Mouse (Mus musculus): ENCODE measurements around the gene Il3ra. TPM values are rescaled to one million over a fixed set of nuclear protein-coding genes. Genes with fewer than 3 reads are reported as not detected.
A peak's percentile ranks its signal among the peaks of the same experiment; 100 is the strongest.

Gene Il3ra
- polyA plus RNA-seq, 1 experiment from 2014 or later, result 2.9 TPM

DNA sequence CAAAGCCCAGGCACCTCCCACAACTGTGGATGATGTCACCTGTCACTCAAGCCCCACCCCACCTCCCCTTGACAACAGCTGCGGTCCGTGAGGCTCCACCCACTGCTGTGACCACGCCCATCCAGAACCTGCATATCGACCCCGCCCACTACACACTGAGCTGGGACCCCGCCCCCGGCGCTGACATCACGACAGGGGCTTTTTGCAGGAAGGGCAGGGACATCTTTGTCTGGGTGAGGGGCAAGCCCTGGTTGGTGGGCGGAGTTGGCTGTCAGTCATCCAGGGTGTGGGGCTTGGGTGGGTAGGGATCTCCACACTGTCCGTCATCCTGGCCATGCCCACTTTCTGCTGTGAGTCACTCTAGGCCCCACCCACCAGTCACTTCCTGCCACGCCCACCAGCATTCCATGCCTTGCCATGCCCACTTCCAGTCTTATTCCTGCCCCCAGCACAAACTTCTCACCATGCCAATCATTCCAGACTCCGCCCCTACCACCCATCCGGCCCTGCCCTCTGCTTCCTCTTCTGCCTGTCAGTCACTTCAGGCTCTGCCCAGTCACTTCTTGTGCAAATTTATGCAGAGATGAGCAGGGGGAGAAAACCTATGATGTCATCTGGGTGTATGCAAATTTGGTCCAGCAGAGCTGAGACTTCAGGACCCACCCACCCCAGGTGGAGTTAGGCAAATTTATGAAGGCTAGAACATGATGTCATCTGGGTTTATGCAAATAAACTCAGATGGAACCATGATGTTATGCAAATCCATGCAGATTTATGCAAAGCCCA is 2.0 kb downstream of the Il3ra start:
- H3K9ac ChIP-seq (ENCODE audit: low read length), result no peak overlapping the region
- no peak overlapping the region for H3K4me3 ChIP-seq (ENCODE audit: control insufficient read depth in 1 of 2, insufficient read depth in 1 of 2, low read depth in 1 of 2, low read length in 2 of 2)
- H3K4me1 ChIP-seq (ENCODE audit: control insufficient read depth in 2 of 2, insufficient read depth in 2 of 2, low read length in 2 of 2), result no peaks in the 10 kb centered on the region; a peak in 1 of 4 replicates
- H3K9me3 ChIP-seq (ENCODE audit: control insufficient read depth, low read length), result peaks cover 65% of the 10 kb centered on the region
- H3K36me3 ChIP-seq (ENCODE audit: control insufficient read depth, insufficient read depth, low read length), result no peaks in the 10 kb centered on the region
- H3K4me2 ChIP-seq (ENCODE audit: low read length), result no peak overlapping the region
- no peak for ATAC-seq (ENCODE audit: insufficient number of reproducible peaks, insufficient read depth, low FRiP score, low read depth)
- H3K27ac ChIP-seq (replicated peaks in 1 of 2; ENCODE audit: control insufficient read depth in 1 of 2, insufficient read depth in 1 of 2, low read depth in 2 of 2, low read length in 2 of 2), result no peak overlapping the region
- WGBS, result 93% methylated on average over 14 of the region's 14 CpGs
- H3K27me3 ChIP-seq (ENCODE audit: control insufficient read depth, insufficient read depth, low read length), result no peaks in the 10 kb centered on the region

DNA sequence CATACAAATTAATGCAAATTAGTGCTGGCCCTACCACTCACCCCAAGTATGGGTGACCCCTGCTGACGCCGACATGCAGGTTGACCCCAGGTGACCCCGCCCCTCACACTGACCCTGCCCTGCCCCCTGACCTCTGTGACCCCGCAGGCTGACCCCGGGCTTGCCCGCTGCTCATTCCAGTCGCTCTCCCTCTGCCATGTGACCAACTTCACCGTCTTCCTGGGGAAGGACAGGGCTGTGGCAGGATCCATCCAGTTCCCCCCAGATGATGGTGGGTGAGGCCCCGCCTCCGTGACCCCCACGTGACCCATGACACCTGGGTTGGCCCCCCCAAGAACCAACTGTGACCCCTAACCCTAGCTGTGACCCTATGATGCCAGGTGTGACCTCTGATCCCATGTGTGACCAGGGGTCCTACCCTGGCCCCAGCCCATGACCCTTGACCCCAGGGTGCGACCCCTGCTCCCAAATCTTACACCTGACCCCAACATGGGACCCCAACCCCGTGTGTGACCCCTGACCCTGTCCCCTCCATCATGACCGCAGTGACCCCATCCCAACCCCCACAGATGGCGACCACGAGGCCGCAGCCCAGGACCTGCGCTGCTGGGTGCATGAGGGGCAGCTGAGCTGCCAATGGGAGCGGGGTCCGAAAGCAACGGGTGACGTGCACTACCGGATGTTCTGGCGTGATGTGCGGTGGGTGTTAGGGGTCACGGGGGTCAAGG is 2.8 kb downstream of the Il3ra start:
- Histone ChIP-seq H3K4me1 (ENCODE audit: control insufficient read depth in 2 of 2, insufficient read depth in 2 of 2, low read length in 2 of 2) (no peaks in the 10 kb centered on the region; a peak in 1 of 4 replicates), H3K4me3 (ENCODE audit: control insufficient read depth in 1 of 2, insufficient read depth in 1 of 2, low read depth in 1 of 2, low read length in 2 of 2) (no peak overlapping the region), H3K9ac (ENCODE audit: low read length) (no peak overlapping the region), H3K36me3 (ENCODE audit: control insufficient read depth, insufficient read depth, low read length) (no peaks in the 10 kb centered on the region), H3K27ac (replicated peaks in 1 of 2; ENCODE audit: control insufficient read depth in 1 of 2, insufficient read depth in 1 of 2, low read depth in 2 of 2, low read length in 2 of 2) (no peak overlapping the region), H3K9me3 (ENCODE audit: control insufficient read depth, low read length) (peaks cover 72% of the 10 kb centered on the region), H3K27me3 (ENCODE audit: control insufficient read depth, insufficient read depth, low read length) (no peaks in the 10 kb centered on the region), H3K4me2 (ENCODE audit: low read length) (no peak overlapping the region)
- no peak for ATAC-seq (ENCODE audit: insufficient number of reproducible peaks, insufficient read depth, low FRiP score, low read depth)
- WGBS, result 98% methylated on average over 26 of the region's 26 CpGs

DNA sequence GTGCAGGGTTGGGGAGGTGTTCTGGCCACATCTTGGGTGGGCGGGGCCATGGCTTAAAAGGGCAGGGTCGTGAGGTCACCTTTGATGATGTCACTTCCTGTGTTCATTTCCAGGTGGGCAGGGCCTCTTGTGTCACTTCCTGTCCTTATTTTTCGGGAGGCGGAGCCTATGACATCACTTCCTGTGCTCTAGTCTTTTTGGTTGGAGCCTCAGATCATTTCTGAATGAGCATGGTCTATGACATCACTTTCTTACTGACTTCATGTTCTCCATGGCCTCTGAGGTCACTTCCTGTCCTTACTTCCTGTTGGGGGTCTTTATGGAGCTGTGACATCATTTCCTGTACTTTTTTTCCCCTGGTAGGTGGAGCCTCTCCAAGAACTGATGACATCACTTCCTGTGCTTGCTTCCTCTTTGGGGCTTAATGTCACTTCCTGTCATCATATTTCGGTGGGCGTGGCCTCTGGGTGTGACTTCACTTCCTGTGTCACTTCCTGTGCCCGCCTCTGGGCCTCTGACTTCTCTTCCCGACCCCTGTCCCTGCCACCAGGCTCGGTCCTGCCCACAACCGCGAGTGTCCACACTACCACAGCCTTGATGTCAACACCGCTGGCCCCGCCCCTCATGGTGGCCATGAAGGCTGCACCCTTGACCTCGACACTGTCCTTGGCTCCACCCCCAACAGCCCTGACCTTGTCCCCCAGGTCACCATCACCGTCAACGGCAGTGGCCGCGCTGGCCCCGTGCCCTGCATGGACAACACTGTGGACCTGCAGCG is 3.6 kb downstream of the Il3ra start:
- no peaks in the 10 kb centered on the region for H3K27me3 ChIP-seq (ENCODE audit: control insufficient read depth, insufficient read depth, low read length)
- 96% methylated on average over 20 of the region's 20 CpGs for WGBS
- no peak overlapping the region for H3K27ac ChIP-seq (replicated peaks in 1 of 2; ENCODE audit: control insufficient read depth in 1 of 2, insufficient read depth in 1 of 2, low read depth in 2 of 2, low read length in 2 of 2)
- no peaks in the 10 kb centered on the region for H3K36me3 ChIP-seq (ENCODE audit: control insufficient read depth, insufficient read depth, low read length)
- no peak for ATAC-seq (ENCODE audit: insufficient number of reproducible peaks, insufficient read depth, low FRiP score, low read depth)
- no peak overlapping the region for H3K4me3 ChIP-seq (ENCODE audit: control insufficient read depth in 1 of 2, insufficient read depth in 1 of 2, low read depth in 1 of 2, low read length in 2 of 2)
- H3K9me3 ChIP-seq (ENCODE audit: control insufficient read depth, low read length), result peaks cover 80% of the 10 kb centered on the region
- no peak overlapping the region for H3K4me2 ChIP-seq (ENCODE audit: low read length)
- no peaks in the 10 kb centered on the region; a peak in 1 of 4 replicates for H3K4me1 ChIP-seq (ENCODE audit: control insufficient read depth in 2 of 2, insufficient read depth in 2 of 2, low read length in 2 of 2)
- H3K9ac ChIP-seq (ENCODE audit: low read length), result no peak overlapping the region

DNA sequence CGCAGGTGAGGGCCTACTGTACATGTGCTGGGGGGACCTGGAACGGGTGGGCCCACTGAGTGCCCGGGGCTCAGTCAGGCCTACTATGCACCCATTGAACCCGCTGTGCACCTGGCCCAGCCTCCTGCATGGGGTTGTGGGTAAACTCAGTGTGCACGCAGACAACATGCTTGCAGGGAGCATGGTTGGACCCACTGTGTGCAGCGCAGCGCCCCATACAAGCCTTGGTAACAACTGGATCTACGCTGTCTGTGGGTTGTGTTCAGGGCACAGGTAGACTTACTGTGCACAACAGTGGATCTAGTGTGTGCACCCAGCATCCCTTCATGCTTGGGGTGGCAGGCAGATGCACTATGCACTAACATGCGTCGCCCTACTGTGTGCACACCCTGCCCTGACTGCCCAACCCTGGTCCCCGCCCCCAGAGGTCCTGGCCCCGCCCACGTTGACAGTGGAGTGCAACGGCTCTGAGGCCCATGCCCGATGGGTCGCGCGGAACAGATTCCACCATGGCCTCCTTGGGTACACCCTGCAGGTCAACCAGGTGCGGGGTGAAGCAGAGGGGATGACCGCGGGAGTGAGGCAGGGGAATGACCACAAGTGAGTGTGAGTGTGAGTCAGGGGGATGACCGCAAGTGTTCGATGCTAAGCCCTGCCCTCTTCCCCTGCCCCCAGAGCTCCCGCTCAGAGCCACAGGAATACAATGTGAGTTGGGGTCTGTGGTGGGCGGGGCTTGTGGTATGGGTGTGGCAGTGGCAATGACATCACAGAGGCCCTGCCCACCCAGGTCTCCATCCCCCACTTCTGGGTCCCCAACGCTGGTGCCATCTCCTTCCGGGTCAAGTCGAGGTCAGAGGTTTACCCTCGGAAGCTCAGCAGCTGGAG is 4.4 kb downstream of the Il3ra start:
- Histone ChIP-seq H3K4me3 (ENCODE audit: control insufficient read depth in 1 of 2, insufficient read depth in 1 of 2, low read depth in 1 of 2, low read length in 2 of 2) (no peak overlapping the region), H3K4me2 (ENCODE audit: low read length) (no peak overlapping the region), H3K27me3 (ENCODE audit: control insufficient read depth, insufficient read depth, low read length) (no peaks in the 10 kb centered on the region), H3K4me1 (ENCODE audit: control insufficient read depth in 2 of 2, insufficient read depth in 2 of 2, low read length in 2 of 2) (no peaks in the 10 kb centered on the region; a peak in 1 of 4 replicates), H3K27ac (replicated peaks in 1 of 2; ENCODE audit: control insufficient read depth in 1 of 2, insufficient read depth in 1 of 2, low read depth in 2 of 2, low read length in 2 of 2) (no peak overlapping the region), H3K9me3 (ENCODE audit: control insufficient read depth, low read length) (peaks cover 88% of the 10 kb centered on the region), H3K36me3 (ENCODE audit: control insufficient read depth, insufficient read depth, low read length) (no peaks in the 10 kb centered on the region), H3K9ac (ENCODE audit: low read length) (no peak overlapping the region)
- 0 out of 2 replicates have a peak, but pooled peaks have one; percentile 6 for ATAC-seq (ENCODE audit: insufficient number of reproducible peaks, insufficient read depth, low FRiP score, low read depth)
- 97% methylated on average over 29 of the region's 29 CpGs for WGBS

DNA sequence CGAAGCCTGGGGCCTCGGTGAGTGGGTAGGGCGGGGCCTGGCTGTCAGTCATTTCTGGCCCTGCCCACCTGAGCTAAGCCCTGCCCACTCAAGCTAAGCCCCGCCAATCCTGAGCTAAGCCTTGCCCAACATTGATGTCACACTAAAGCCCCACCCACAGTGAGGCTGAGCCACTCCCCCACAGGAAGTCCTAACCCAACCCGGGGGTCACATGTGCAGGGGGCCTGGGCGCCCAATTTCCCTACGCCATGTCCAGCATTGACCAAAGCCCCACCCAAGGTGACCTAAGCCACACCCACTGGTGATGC is 5.0 kb downstream of the Il3ra start:
- ATAC-seq (ENCODE audit: insufficient number of reproducible peaks, insufficient read depth, low FRiP score, low read depth), result no peak
- 97% methylated on average over 7 of the region's 7 CpGs for WGBS
- Histone ChIP-seq H3K4me2 (ENCODE audit: low read length) (no peak overlapping the region), H3K9ac (ENCODE audit: low read length) (no peak overlapping the region), H3K27ac (replicated peaks in 1 of 2; ENCODE audit: control insufficient read depth in 1 of 2, insufficient read depth in 1 of 2, low read depth in 2 of 2, low read length in 2 of 2) (no peak overlapping the region), H3K9me3 (ENCODE audit: control insufficient read depth, low read length) (peaks cover 89% of the 10 kb centered on the region), H3K36me3 (ENCODE audit: control insufficient read depth, insufficient read depth, low read length) (no peaks in the 10 kb centered on the region; the same call in 1 of the 2 replicates), H3K4me1 (ENCODE audit: control insufficient read depth in 2 of 2, insufficient read depth in 2 of 2, low read length in 2 of 2) (no peaks in the 10 kb centered on the region; a peak in 1 of 4 replicates), H3K4me3 (ENCODE audit: control insufficient read depth in 1 of 2, insufficient read depth in 1 of 2, low read depth in 1 of 2, low read length in 2 of 2) (no peak overlapping the region), H3K27me3 (ENCODE audit: control insufficient read depth, insufficient read depth, low read length) (no peaks in the 10 kb centered on the region)

DNA sequence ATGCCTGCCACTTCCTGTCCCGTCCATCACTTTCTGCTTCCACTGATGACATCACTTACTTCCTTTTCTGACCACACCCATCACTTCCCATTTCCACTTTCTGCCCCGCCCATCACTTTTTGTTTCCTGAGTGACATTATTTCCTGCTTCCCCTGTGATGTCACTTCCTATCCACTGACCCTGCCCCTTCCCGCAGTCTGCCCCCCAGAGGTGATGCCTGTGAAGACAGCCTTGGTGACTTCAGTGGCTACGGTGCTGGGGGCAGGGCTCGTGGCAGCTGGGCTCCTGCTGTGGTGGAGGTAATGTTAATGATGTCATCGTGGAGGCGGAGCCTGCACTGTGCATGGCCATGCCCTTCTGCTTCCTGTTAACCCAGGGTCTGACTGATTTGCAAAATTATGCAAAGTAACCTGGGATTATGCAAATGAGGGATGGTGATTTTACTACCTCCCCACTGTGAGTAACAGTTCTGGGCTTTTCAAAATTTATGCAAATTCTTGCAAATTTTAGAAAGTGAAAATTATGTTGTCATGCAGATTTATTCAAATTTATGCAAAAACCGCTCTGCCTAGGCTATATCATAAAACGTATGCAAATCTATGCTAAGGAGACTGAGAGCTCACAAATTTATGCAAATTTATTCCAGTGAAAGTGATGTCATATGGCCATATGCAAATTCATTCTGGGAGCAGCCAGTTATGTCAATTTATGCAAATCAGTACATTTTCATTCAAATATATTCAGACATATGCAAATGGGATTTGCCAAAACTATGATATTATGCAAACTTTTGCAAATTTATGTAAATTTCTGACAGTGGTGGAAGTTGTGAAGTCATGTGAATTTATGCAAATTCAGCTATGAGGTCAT is 5.9 kb downstream of the Il3ra start:
- H3K27me3 ChIP-seq (ENCODE audit: control insufficient read depth, insufficient read depth, low read length), result no peaks in the 10 kb centered on the region

More for the DNA sequence above, 5.9 kb downstream of the Il3ra start:
- H3K9ac ChIP-seq (ENCODE audit: low read length), result no peak overlapping the region
- no peak overlapping the region for H3K27ac ChIP-seq (replicated peaks in 1 of 2; ENCODE audit: control insufficient read depth in 1 of 2, insufficient read depth in 1 of 2, low read depth in 2 of 2, low read length in 2 of 2)
- H3K4me1 ChIP-seq (ENCODE audit: control insufficient read depth in 2 of 2, insufficient read depth in 2 of 2, low read length in 2 of 2), result no peaks in the 10 kb centered on the region
- WGBS, result 91% methylated on average over 9 of the region's 9 CpGs
- no peak overlapping the region for H3K4me3 ChIP-seq (ENCODE audit: control insufficient read depth in 1 of 2, insufficient read depth in 1 of 2, low read depth in 1 of 2, low read length in 2 of 2)
- peaks cover 84% of the 10 kb centered on the region for H3K9me3 ChIP-seq (ENCODE audit: control insufficient read depth, low read length)
- no peak for ATAC-seq (ENCODE audit: insufficient number of reproducible peaks, insufficient read depth, low FRiP score, low read depth)
- no peaks in the 10 kb centered on the region; the same call in 1 of the 2 replicates for H3K36me3 ChIP-seq (ENCODE audit: control insufficient read depth, insufficient read depth, low read length)
- no peak overlapping the region for H3K4me2 ChIP-seq (ENCODE audit: low read length)
